Comparison of ENCODE assay signal across 8 mouse cellular contexts in the genomic region with DNA sequence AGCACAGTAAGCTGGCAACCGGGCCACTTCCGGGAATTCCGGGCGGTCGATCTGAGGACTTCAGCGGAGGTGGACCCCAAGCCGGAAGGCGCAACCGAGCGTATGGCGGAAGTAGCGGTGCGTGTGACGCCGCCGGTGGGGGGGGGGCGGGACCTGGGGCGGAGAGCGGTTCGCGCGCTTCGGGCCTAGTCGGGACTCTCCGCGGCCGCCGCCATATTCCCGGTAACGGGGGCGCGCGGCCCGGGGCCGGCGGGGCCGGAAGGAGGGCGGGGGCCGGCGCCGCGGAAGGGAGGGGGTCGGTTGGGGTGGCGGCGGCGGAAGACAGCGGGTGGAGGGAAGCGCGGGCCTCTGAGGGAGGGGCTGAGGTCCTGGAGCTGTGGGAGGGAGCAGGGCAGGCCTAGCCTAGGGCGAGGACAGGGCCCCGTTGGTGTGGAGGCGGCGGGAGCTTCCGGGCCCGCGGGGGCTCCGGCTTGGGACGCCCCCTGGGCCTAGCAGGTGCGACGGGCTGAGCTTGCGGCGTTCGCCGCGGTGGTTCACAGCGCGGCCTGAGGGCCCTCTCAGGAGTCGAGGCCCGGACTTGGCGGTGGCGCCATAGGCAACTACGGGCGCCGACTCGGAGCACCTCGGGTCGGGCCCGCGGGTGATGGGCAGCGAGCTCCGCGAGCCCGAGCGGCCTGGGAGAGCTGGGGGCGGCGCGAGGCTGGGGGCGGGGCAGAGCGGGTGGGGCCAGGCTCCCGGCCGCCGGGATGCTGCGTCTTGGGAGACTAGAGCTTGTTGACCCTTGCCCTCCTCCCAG. TPM values are rescaled to one million over a fixed set of nuclear protein-coding genes. Genes with fewer than 3 reads are reported as not detected.
A peak's percentile ranks its signal among the peaks of the same experiment; 100 is the strongest.
DNase-seq lines count a peak whose midpoint lies in the region; ATAC-seq and TF ChIP-seq lines count a peak whose summit lies in the region.

Gene Cpsf7 (plus strand): TSS at position 161 of the 796 bp plus-strand sequence.

- TF ChIP-seq CTCF in C2C12 (IDR thresholded peaks at IDR 0.05; ENCODE audit: control insufficient read depth, insufficient read depth, insufficient read length): no peak
- TF ChIP-seq CTCF in brain, embryonic 14.5 days (IDR thresholded peaks at IDR 0.05; ENCODE audit: borderline replicate concordance, extremely low read depth, insufficient read depth, insufficient read length): no peak
- TF ChIP-seq CTCF in liver, adult 2 months (IDR thresholded peaks at IDR 0.05; ENCODE audit: low read depth, low read length): no peak

- peaks cover 54% of the 10 kb centered on the region for H3K4me1 ChIP-seq in erythroblast, embryonic 14.5 days (ENCODE audit: control insufficient read depth)
- peaks cover 18% of the 10 kb centered on the region for H3K4me1 ChIP-seq in heart, embryonic 11.5 days (ENCODE audit: control insufficient read depth, insufficient read depth, low read length)
- peaks cover 28% of the 10 kb centered on the region for H3K4me1 ChIP-seq in kidney, embryonic 16.5 days (ENCODE audit: insufficient read depth, low read length)
- peaks cover 6% of the 10 kb centered on the region; the same call in 1 of the 2 replicates for H3K4me1 ChIP-seq in liver, adult 2 months (ENCODE audit: control insufficient read depth, insufficient read depth, low read length)

- H3K9me3 ChIP-seq in erythroblast, embryonic 14.5 days (ENCODE audit: control insufficient read depth, low read length): no peaks in the 10 kb centered on the region
- H3K9me3 ChIP-seq in heart, embryonic 11.5 days (replicated peaks; ENCODE audit: control insufficient read depth, low read length): no peaks in the 10 kb centered on the region
- no peaks in the 10 kb centered on the region for H3K9me3 ChIP-seq in kidney, embryonic 16.5 days (ENCODE audit: low read length)

- H3ac ChIP-seq in C2C12 (ENCODE audit: control insufficient read depth, insufficient read length, low read depth) (peak within 1 kb of the TSS; percentile 88), myocyte (ENCODE audit: control insufficient read depth, insufficient read length) (peak within 1 kb of the TSS; percentile 91)

- peaks cover 81% of the 10 kb centered on the region for H3K79me3 ChIP-seq in C2C12 (ENCODE audit: low read depth)

- peak within 1 kb of the TSS; percentile 98 for H3K9ac ChIP-seq in heart, embryonic 11.5 days (ENCODE audit: low read depth, low read length)
- H3K9ac ChIP-seq in kidney, embryonic 16.5 days (replicated peaks; ENCODE audit: low read length): peak within 1 kb of the TSS; percentile 100
- peak within 1 kb of the TSS; percentile 99 for H3K9ac ChIP-seq in liver, adult 2 months (ENCODE audit: low read depth, low read length)

- TF ChIP-seq POLR2A in brain, embryonic 14.5 days (IDR thresholded peaks at IDR 0.05; ENCODE audit: borderline replicate concordance, extremely low read depth, insufficient read depth, insufficient read length, poor library complexity, severe bottlenecking): peak; percentile 61; the same call in 1 of the 2 replicates
- peak; percentile 1; the same call in 1 of the 2 replicates for TF ChIP-seq POLR2A in liver, adult 2 months (IDR thresholded peaks at IDR 0.05; ENCODE audit: extremely low read depth, insufficient read depth, low read length)
- peak; percentile 43 for TF ChIP-seq POLR2A in myocyte (IDR thresholded peaks at IDR 0.05; ENCODE audit: insufficient read length, low read depth)

- ATAC-seq in heart, embryonic 11.5 days (replicated peaks; ENCODE audit: insufficient number of reproducible peaks, low FRiP score, low TSS enrichment): peak; percentile 95
- peak; percentile 97 for ATAC-seq in kidney, embryonic 16.5 days (ENCODE audit: low FRiP score, low TSS enrichment)

- no peaks in the 10 kb centered on the region for H3K27me3 ChIP-seq in C2C12 (ENCODE audit: control insufficient read depth, insufficient read depth, insufficient read length)
- no peaks in the 10 kb centered on the region for H3K27me3 ChIP-seq in erythroblast, embryonic 14.5 days (ENCODE audit: control insufficient read depth)
- H3K27me3 ChIP-seq in heart, embryonic 11.5 days (ENCODE audit: control insufficient read depth, insufficient read depth, low read length): no peaks in the 10 kb centered on the region
- H3K27me3 ChIP-seq in kidney, embryonic 16.5 days (ENCODE audit: insufficient read depth, low read length): no peaks in the 10 kb centered on the region
- no peaks in the 10 kb centered on the region for H3K27me3 ChIP-seq in liver, adult 2 months (ENCODE audit: control insufficient read depth, insufficient read depth, low read length)
- H3K27me3 ChIP-seq in myocyte (ENCODE audit: control insufficient read depth, insufficient read depth, insufficient read length): no peaks in the 10 kb centered on the region
- no peaks in the 10 kb centered on the region for H3K27me3 ChIP-seq in splenic B cell, adult 2 months (ENCODE audit: control insufficient read depth, insufficient read depth, low read length, poor library complexity, severe bottlenecking)

- peak within 1 kb of the TSS; percentile 94 for H3K4me3 ChIP-seq in C2C12 (ENCODE audit: insufficient read depth, poor library complexity, severe bottlenecking)
- peak within 1 kb of the TSS; percentile 100 for H3K4me3 ChIP-seq in erythroblast, embryonic 14.5 days (replicated peaks)
- H3K4me3 ChIP-seq in heart, embryonic 11.5 days (ENCODE audit: low read depth, low read length): peak within 1 kb of the TSS; percentile 87
- peak within 1 kb of the TSS; percentile 96 for H3K4me3 ChIP-seq in kidney, embryonic 16.5 days (ENCODE audit: low read length)
- H3K4me3 ChIP-seq in liver, adult 2 months (ENCODE audit: insufficient read depth, low read depth, low read length): peak within 1 kb of the TSS; percentile 81
- peak within 1 kb of the TSS; percentile 62 for H3K4me3 ChIP-seq in myocyte

- WGBS in heart, embryonic 11.5 days (ENCODE audit: insufficient replicate concordance): under 1% methylated on average over 67 of the region's 93 CpGs
- WGBS in kidney, embryonic 16.5 days: under 1% methylated on average over 54 of the region's 93 CpGs
- WGBS in liver, adult 2 months: under 1% methylated on average over 74 of the region's 93 CpGs

- H3K79me2 ChIP-seq in C2C12 (ENCODE audit: control insufficient read depth, insufficient read depth) (peaks cover 96% of the 10 kb centered on the region), myocyte (ENCODE audit: control insufficient read depth, insufficient read depth) (peaks cover 84% of the 10 kb centered on the region)
- H3K79me2 ChIP-seq in liver, adult 2 months (ENCODE audit: control insufficient read depth, insufficient read depth, low read length): peaks cover 20% of the 10 kb centered on the region

- peak; percentile 98 for DNase-seq in brain, embryonic 14.5 days (ENCODE audit: low read depth)
- DNase-seq in liver, adult 2 months (ENCODE audit: extremely low read depth, low read depth, low spot score): peak; percentile 86
- peak; percentile 93 for DNase-seq in splenic B cell, adult 2 months (ENCODE audit: low read depth, low spot score)

- H3K27ac ChIP-seq in heart, embryonic 11.5 days (ENCODE audit: low read depth, low read length): peak within 1 kb of the TSS; percentile 99
- H3K27ac ChIP-seq in kidney, embryonic 16.5 days (ENCODE audit: low read length): peak within 1 kb of the TSS; percentile 99
- peak within 1 kb of the TSS; percentile 99 for H3K27ac ChIP-seq in liver, adult 2 months (replicated peaks; ENCODE audit: insufficient read depth, low read depth, low read length)

- H3K4me2 ChIP-seq in heart, embryonic 11.5 days: peak within 1 kb of the TSS; percentile 78
- H3K4me2 ChIP-seq in kidney, embryonic 16.5 days (replicated peaks; ENCODE audit: low read depth, low read length): peak within 1 kb of the TSS; percentile 71
- H3K4me2 ChIP-seq in myocyte (ENCODE audit: low read depth): peak within 1 kb of the TSS; percentile 87

- H3K36me3 ChIP-seq in C2C12 (ENCODE audit: control insufficient read depth, insufficient read depth): peaks cover 29% of the 10 kb centered on the region
- H3K36me3 ChIP-seq in erythroblast, embryonic 14.5 days (ENCODE audit: control insufficient read depth): peaks cover 61% of the 10 kb centered on the region
- no peaks in the 10 kb centered on the region for H3K36me3 ChIP-seq in heart, embryonic 11.5 days (ENCODE audit: control insufficient read depth, insufficient read depth, low read length)
- H3K36me3 ChIP-seq in kidney, embryonic 16.5 days (ENCODE audit: insufficient read depth, low read length): peaks cover 15% of the 10 kb centered on the region; the same call in 1 of the 2 replicates
- peaks cover 15% of the 10 kb centered on the region for H3K36me3 ChIP-seq in liver, adult 2 months (ENCODE audit: control insufficient read depth, insufficient read depth, low read length)
- peaks cover 17% of the 10 kb centered on the region for H3K36me3 ChIP-seq in myocyte (ENCODE audit: control insufficient read depth, insufficient read depth)
- H3K36me3 ChIP-seq in splenic B cell, adult 2 months (ENCODE audit: control insufficient read depth, insufficient read depth, low read length, poor library complexity, severe bottlenecking): peaks cover 3% of the 10 kb centered on the region; the same call in 1 of the 2 replicates

TF ChIP-seq in C2C12, 6 proteins besides CTCF, POLR2A, EP300 and RAD21 (continues in another document):
- TF ChIP-seq MYOD1 (IDR thresholded peaks at IDR 0.05; ENCODE audit: control insufficient read depth, insufficient read length, low read depth): no peak
- TF ChIP-seq CEBPB (IDR thresholded peaks at IDR 0.05; ENCODE audit: low read depth): no peak
- TF ChIP-seq MAX (IDR thresholded peaks at IDR 0.05): no peak
- no peak for TF ChIP-seq FOSL1 (IDR thresholded peaks at IDR 0.05; ENCODE audit: insufficient read depth, low read length, poor library complexity, severe bottlenecking)
- no peak for TF ChIP-seq USF1 (IDR thresholded peaks at IDR 0.05; ENCODE audit: low read depth)

TF ChIP-seq in myocyte, 11 proteins besides CTCF, POLR2A, EP300 and RAD21:
- TF ChIP-seq POLR2AphosphoS2 (IDR thresholded peaks at IDR 0.05; ENCODE audit: insufficient read length, low read depth) (peak; percentile 39), TCF12 (IDR thresholded peaks at IDR 0.05; ENCODE audit: insufficient read depth, poor library complexity, severe bottlenecking) (no peak)

RNA-seq across cellular contexts. Expression of gene Cpsf7, which starts in this region (rescaled TPM):
- polyA plus RNA-seq in C2C12 (2012; fragmentation: generic; extraction: Trizol) (26.5 TPM), myocyte (2012; fragmentation: generic; extraction: Trizol) (23.4 TPM)
- polyA plus RNA-seq in brain, embryonic 14.5 days (2012; rRNA removed): 116 and 131 TPM in 2 replicates
- polyA plus RNA-seq in erythroblast, embryonic 14.5 days (2012): 1.5 and 2.5 TPM in 2 replicates
- polyA plus RNA-seq in heart, embryonic 11.5 days (2014; fragmentation: Nextera tagmentation; extraction: Ambion mirVana): 39.3 and 41.2 TPM in 2 replicates
- 47.5 and 53.0 TPM in 2 replicates for polyA plus RNA-seq in kidney, embryonic 16.5 days (2015; fragmentation: Nextera tagmentation; extraction: Ambion mirVana)
- total RNA-seq in liver, adult 2 months (2014; rRNA removed): 10.0 and 12.2 TPM in 2 replicates
- 15.0 and 19.9 TPM in 2 replicates for polyA plus RNA-seq in liver, adult 2 months (2012; rRNA removed)

Comparison
In these comparisons a context has a peak if more than half of its experiments do, and no peak if none do; other contexts are left out.
1. Peak in every context shown above with its lines: DNase-seq, ATAC-seq, H3K4me3 ChIP-seq and H3K27ac ChIP-seq.
2. POLR2A ChIP-seq: peak in every context shown above with its lines; median percentile 61 in brain, embryonic 14.5 days; 43 in myocyte; 1 in liver, adult 2 months.